Mouse (Mus musculus) spleen, postnatal 4 days (tissue): ENCODE measurements around the gene Dnajb12.

Experiments used
- DNase-seq, 2 experiments: peaks; one replicate each; pipeline ENCODE4 v3.0.0; 2022; ENCODE audit warnings: low spot score in 2 of 2

The Dnajb12 gene

DNA sequence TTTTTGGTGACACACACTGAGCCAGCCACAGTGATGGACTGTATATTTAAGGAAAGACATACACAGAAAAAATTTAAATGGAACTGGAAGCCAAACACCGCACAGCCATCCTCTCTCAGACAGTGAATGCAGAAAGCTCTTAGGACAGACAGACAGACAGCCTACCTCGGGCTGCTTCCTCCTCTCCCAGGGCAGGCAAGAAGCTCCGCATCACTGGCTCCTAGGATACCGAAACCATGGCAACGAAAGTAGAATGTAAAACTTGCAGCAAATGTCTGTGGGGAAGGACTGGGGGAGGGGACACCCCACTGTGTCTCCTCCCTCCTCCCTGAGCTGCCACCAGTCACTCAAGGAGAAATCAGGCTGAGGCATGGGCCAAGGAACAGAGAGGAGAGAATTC lies 18.2 kb downstream of the Dnajb12 start:
- DNase-seq, result no peak

DNA sequence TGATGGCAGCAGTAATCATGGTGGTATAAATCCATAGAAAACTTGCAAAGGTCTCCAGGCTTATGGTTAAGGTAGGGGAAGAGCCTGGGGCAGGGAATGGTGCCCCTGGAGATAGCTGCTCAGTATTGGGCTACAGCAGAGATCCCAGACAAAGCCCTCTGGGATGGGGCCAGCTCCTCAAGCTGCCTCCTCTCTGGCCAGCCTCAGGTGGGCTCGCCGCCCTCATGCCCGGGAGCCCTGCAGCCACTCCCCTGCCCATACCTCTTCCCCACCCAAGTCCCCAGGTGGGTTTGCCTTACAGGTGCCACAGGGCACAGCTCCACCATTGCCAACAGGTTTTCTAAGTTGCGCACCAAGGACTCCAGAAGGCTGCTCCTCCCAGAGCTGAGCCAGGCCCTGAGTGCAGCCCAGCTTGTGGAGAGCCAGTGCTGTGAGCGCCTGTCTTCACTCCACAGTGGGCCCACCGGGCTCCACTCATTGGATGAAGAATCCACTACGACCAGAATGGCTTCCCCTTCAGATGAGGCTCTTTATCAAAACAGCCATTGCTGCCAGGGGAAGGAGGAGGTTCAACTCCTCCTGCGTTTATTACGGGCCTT lies 18.9 kb downstream of the Dnajb12 start:
- DNase-seq, result no peak

DNA sequence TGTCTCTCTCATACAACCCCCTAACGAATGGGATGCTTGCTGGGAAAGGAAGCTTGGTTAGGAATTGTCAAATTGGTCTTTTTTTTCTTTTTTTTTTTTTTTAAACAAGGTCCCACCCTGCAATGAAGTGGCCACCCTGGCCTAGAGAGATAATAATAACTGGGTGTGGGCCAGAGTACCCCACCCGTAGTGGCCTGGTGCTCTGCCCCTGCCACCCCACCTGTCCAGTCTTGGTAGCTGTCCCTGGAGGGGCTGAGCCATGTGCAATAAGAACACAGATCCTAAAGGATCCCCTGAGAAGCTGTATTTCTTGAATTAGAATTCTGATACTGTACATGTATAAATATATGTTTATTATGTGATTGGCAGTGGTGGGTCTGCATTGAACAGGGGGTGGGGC lies 19.6 kb downstream of the Dnajb12 start:
- DNase-seq, result no peak

DNA sequence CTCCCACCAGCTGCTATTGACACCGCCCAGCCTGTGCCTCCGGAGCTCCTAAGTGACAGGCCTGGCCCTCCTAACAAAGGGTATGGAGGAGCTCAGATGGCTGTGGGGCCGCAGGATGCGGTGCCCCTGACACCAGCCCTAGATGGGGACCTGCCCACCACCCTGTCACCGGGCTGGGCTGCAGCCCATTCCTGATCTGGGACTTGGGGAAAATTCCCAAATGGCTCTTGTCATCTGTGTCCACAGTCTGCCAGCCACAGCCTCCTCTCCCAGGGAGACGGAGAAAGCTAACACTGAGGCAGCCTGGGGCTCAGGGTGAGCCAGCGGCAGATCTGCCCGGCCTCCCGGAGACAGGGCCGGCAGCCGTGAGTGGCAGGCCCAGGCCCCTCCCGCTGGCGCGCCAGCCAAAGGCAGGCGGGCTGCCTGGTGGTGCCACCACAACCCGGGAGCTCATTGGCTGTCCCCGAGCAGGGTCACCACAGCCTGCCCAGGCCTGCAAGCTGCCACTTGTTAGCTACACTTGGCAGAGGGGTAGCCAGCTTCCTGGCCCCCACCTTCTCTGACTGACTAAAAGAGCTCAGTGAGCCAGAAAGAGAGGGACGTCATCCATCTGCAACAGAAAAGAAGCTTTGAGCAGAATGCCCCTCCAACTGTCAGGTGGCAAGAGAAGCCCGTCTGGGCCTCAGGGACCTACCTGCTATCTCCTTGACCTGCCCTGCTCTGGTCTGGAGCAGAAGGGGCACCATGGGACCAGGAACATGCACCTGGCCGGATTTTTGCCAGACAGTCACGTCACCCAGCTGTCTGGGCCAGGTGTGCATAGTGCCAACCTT lies 20.2 kb downstream of the Dnajb12 start:
- DNase-seq, result peak; percentile 90 to 94

DNA sequence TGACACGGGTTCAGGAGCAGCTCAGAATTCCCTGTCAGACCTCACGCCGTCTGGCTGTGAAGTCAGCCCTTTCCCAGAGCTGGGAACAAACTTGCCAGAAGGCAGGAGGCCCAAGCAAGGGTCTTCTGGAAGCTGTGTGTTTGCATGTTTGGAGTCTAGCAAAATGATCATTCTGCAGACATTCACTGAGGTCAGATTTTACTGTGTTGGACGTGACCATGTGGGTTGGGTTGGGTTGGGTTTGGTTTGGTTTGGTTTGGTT lies 20.7 kb downstream of the Dnajb12 start:
- no peak for DNase-seq

DNA sequence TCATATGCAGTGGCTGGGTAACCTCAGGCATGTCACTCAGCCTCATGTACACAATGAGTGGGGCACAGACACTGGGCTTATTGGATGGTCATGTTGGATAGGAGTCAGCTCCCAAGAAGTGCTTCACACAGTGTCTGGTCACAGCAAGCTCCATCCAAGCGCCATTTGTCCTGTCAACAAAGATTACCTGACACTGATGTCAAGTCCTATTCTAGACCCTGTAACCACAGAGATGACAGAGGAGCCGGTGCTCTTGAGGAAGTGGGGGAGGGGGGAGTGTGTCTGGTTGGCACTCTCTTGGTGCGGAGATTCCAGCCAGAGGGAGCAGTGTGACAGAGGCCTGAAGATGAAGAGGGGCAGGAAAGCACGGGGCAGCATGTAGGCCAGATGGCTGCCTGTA lies 21.6 kb downstream of the Dnajb12 start:
- no peak for DNase-seq

DNA sequence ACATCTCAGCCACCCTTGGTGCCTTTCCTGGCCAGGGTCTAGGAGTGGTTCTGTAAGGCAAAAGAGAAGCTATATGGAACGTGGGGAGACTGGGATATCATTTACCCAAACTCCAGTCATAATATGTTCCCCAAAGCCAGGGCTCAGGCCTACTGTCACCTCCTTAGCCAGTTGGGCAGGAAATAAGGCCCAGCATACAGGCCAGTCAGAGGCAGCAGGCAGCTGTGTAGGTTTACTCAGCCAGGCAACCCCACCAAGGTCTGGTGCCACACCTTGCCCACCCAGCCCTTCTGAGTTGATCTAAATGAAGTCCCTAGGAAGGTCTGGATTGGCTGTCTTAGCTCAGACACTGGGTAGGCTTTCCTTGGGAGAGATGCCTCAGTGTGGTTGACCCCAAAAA lies 22.1 kb downstream of the Dnajb12 start:
- no peak for DNase-seq

DNA sequence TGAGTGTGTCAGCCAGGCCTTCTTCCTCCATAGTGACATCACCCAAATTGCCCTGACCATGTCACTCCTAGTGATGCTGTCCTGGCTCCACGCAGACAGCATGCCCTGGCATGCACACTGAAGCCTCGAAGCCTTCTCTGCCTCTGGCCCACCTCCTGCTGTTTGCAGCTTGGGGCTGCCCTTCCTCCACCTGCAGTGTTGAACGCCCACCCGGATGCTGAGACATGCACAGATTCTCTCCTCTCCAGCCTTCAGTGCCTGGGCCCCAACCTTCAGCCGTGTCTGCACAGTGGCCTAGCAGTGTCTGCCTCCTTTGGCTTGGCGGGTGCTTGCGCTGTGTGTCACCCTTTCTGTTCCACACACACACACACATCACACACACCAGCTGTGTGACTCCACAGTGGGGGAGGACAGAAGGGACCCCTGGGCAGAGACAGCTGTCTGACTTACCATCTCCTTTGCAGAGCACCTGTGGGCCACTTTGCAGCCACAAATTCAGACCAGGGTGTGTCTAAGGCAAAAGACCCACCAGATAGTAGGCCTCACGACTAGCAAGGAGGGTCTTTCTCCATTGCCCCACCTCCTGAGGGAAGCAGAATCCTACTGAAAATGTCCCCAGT lies 22.7 kb downstream of the Dnajb12 start:
- DNase-seq, result no peak

DNA sequence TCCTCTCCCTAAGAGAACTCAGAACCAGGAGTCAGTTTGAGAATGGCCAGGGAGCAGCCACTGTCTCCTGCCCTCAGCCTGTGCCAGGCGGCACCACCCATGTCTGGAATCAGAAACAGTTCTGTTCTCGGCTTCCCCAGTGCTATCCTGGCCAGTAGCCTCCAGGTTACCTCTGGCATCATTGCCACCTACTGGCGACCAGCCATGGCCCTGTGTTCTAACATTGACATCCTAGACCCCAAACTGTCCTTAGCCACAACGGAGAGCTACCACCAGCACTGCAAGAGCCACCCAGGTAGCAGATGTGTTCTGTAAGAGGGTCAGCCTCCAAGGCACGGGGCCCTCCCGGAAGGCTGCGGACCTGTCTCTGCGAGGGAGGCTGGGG lies 23.2 kb downstream of the Dnajb12 start:
- DNase-seq, result no peak

DNA sequence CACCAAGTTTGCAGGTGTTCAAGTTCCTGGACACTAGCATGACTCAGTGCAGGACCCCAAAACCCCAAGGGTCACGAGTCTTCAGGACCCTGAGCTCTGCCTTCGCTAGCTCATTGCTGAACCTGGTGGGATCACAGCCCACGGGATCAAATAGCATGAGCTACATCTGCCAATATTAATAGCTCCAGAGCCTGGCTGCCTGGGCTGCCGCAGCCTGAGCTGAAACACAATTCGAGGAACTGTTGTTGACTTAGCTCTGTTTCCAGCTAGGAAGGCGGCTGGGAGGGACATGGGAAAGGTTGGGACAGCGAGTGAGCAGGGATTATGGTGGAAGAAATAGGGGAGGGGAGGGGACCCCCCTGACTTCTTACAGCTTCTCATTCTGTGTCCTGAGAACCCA lies 23.8 kb downstream of the Dnajb12 start:
- DNase-seq, result no peak

DNA sequence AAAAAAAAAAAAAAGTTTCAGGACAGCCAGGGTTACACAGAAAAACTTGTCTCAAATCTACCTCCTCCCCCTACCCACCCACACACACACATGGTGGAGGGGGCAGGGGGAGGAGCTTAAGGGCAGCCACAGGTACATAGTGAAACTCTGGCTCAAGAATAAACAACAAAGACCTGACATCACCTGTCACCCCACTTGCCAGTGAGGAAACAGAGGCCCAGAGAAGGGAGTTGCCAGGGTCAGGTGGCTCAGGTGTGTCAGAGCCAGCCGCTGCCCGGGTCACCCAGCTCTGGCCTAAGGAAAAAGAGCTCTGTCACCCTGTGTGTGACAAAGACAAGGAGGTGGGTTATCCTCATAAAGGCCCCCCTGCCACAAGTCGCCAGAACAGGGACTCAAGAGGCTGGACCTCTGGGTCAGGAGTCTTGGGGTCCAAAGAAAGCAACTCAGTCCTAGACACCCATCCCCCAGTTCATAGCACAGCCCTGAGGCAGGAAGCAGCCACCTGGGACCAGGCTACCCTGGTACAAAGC lies 27.8 kb downstream of the Dnajb12 start:
- DNase-seq, result peak in 1 of 2 experiments; percentile 19

DNA sequence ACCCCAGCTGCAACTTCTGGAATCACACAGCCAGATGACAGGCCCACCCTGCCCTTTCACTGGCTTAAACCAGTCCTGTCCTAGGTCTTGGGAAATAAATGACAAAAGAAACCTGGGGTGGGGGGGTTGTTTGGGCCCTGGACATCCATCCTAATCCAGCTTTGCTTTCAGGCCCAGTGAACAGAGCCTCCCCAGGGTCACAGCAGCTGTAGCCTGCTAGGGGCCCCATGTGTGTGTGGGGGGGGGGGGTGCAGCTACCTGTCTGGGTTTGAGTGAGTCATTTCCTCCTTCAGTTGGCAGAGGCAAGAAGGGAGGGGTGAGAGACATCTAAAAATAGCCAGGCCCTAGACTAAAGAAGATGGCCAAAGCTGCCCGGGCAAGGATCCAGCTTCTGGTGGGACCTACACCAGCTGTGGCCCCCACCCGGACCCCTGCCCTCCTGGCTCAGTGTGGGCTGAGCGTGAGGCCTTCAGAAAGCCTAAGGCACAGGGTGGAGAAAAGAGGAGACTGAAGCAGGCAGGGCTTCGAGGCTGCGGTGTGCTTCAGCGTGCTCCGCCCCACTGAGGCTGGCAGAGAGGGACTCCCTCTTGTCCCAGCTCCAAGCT lies 28.4 kb downstream of the Dnajb12 start:
- peak in 1 of 2 experiments; percentile 31 for DNase-seq

DNA sequence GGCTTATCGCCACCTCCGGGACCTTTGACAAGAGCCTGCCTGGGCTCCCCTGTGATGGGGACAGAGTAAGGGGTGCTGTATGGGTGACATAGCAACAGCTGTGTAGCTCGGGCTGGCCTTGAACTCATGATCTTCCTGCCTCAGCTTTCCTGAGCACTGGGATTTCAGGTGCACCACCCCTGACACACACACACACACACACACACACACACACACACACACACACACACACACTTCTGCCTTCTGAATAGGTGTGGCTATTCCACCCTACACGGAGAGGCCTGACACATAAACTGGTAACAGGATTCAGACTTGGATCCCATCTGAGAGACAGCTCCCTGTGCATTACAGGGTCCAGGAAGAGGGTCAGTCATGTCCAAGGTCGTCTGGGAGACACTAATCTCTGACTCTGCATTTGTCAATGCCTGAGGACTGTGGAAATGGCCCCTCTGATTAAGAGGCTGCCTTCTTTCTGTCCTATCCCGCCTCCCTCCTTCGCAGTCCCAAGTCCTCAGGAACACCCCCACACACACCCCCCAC lies 29.5 kb downstream of the Dnajb12 start:
- DNase-seq, result no peak

DNA sequence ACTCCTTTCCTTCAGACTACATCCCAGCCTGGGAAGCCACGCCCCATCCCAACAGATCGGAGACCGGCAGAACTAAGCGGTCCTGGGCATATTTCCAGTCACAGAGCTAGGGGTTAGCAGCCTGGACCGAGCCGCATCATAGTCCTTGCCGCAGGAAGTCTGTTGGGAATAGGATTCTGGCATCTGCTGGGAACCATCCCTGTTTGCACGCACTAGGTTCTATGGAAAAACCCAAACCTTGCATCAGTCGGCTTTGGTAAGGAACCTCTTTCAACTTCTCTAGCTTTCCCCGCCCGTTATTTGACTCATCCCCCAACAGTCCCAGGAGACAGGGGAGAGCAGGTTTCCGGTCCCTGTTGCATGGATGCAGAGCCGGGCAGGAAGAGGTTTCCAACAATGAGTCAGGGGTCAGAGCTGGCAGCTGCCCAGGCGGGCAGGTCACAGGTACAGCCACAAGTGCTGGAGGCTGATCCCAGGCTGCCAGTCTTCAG lies 30.0 kb downstream of the Dnajb12 start:
- DNase-seq, result no peak

DNA sequence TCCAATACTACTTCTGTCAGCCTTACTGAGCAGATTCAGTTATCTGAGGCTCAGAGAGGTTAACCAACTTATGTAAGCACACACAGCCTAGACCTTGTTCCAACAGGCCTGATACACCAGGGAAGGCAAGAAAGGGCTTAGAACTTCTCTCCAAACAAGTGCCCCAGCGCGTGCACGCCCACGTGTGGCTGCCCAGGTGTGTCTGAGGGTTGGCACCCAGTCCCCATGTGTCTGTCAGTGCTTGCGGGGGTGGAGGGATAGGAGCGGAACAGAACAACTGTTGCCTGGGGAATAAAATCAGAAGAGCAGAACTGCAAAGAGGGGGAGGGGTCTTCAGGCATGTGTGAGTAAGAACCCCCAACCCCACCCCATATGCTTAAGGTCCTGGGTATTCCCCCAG lies 31.7 kb downstream of the Dnajb12 start:
- peak in 1 of 2 experiments; percentile 78 for DNase-seq

DNA sequence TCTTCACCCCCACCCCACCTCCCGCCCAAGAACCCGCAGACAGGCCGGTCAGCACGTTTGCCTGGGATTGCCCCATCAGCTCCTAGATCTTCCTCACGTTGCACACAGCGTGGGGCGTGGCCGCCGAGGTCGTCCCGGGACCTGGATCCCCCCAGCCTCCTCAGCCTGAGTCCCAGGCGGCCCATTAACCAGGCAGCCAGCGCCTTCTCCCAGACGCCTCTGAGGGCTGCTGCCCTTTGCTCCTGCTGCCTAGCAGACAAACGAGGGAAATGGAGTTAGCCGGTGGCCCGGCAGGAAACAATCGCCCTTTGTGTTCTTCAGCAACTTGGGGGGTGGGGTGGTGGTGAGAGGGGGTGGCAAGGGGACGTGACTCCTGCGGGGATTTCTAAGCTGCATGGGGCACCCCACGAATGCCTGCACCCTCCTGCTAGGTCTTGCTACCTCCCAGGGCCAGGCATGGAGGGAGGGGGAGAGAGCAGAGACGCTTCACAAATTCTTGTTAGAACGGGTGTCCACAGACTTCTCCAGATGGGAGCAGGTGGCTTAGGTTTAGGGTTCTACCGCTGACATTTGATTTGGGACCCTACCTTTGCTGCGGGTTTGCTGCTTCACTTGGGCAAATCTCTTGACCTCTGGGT lies 32.3 kb downstream of the Dnajb12 start:
- DNase-seq, result peak in 1 of 2 experiments; percentile 69

DNA sequence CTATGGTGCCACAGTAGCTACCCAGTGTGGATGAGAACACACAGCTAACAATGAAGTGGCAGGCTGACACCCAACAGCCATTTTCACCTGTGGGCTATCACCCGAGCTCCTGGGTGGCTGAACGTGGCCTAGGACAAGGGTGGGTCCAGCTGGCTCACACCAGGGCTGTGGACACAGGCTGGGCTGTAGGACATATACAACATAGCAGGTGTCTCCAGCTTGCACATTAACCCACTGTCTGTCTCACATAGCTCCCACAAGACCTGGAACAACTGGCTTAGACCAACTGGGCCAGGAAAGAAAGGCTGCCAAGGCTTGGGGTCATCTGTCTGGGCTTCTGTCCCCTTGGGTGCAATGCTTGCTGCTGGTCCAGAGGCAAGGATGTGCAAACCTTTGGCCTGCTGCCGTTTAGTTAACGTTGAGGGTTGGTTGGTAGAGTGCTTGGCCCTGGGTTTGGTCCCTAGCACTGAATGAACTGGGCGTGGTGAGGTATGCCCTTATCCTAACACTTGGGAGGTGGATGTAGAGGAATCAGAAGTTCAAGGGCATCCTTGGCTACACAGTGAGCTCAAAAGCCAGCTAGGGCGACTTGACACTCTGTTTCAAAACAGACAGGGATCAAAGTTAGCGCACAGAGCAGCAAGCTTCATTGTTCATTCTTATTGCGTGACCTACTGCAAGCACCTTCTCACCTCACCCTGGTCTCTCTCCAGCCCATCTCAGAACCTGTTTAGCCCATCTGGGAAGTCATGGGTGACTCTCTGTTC lies 36.0 kb downstream of the Dnajb12 start:
- no peak for DNase-seq

DNA sequence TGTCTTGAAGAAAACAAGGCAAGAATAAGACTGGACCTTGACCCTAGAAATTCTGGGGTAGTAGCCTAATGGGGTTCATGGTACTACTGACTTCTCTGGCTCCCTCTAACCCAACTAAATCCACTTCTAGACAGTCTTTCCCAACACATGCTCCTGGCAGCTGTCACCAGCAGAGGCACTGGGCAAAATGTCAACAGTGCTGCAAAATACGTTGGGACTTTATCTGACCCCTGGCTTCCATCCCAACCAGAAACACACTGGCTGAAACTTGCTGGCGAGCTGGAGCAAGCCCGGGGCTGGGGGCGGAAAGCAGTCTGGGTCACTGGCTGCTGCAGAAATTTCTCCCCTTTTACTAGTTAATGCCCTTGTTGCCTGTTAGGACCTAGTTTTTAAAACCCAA lies 36.8 kb downstream of the Dnajb12 start:
- peak in 1 of 2 experiments; percentile 64 for DNase-seq

DNA sequence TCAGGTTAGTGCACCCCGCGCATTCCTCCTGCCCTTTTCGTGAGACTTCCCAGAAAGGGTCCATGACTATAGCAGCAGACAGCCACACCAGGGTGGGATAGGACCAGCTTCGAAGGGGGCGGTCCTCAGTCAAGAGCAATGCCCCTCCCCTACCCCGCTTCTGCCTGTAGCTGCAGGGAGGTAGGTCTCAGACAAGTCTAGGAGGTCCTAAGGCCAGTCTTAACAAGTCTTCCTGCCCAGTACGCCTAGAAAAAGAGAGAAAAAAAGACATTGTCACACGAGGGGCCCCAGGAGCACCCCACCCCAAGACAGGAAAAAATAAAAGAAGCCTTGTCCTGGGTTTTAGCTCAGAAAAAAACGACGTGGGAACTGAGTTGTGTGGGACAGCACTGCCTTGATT lies 37.3 kb downstream of the Dnajb12 start:
- peak in 1 of 2 experiments; percentile 61 for DNase-seq

DNA sequence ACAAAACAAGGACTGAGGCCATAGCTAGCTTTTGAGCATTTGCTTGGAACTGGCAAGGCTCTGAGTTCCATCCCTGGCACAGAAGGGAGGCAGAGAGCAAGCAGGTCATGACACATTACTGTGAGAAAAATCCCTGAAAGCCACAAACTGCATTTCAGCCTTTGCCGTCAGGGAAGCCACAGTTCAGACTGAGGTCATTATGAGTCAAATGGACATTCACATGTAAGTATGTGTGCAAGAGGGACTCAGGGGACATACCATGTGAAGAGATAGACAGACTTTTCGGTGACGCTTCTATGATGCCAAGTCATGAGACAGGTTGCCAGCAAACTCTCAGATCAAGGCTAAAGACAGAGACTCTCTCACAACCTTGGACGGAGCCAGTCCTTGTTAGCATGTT lies 38.8 kb downstream of the Dnajb12 start:
- DNase-seq, result no peak
